Mouse (Mus musculus) spleen, adult 2 months (tissue): ENCODE measurements at regions not wholly inside any gene's neighbourhood (a gene's known extent, or its start where the extent isn't known, plus 50 kb on each side); places are given as distances from the start of the nearest gene placed in this dataset.

ENCODE experiments used
- CTCF ChIP-seq: fragments of 200-500 bp; IDR thresholded peaks from 2 replicates; pipeline ENCODE4 v1.5.1; 2011; ENCODE audit warnings: mild to moderate bottlenecking, inconsistent platforms; ENCODE audit not compliant: insufficient read depth, insufficient read length, insufficient replicate concordance; ENCODE audit errors: extremely low read depth
- POLR2A ChIP-seq: fragments of 200-500 bp; IDR thresholded peaks from 2 replicates; pipeline ENCODE4 v1.6.1; 2011; ENCODE audit warnings: low read depth, low read length, inconsistent platforms

GRCm38 (mm10) chr3:149786096-149786495 is 795.7 kb upstream of the Adgrl2 start:
- TF ChIP-seq POLR2A (no peak), CTCF (no peak)
